Mouse (Mus musculus) adipose tissue, adult 10 weeks (tissue): ENCODE results near the gene Nes. TPM values are rescaled to one million over a fixed set of nuclear protein-coding genes. Genes with fewer than 3 reads are reported as not detected.

Source experiments
- polyA plus RNA-seq: library from polyadenylated mRNA; stranded (reverse); fragments of 350-450 nt; fragmentation: Illumina TruSeq; extraction: RNeasy Lipid Tissue Mini Kit (QIAGEN cat#74804); gene quantifications from one replicate; pipeline ENCODE4 v1.2.3, GENCODE M21; 2014; ENCODE audit warnings: low read depth, low replicate concordance

Nes gene
- polyA plus RNA-seq, result 9.0 TPM

GRCm38 (mm10) chr3:87970939-87971488, at the start of gene Nes:
TSS of gene Nes (plus strand) at chr3:87971078.

GRCm38 (mm10) chr3:87930078-87930795, 40.6 kb upstream of the Nes start, which contains the start of the genes Isg20l2 and Rrnad1:
TSS of gene Isg20l2 (plus strand) at chr3:87930314.
TSS of gene Rrnad1 (minus strand) at chr3:87930717.

GRCm38 (mm10) chr3:87948378-87949265, 22.3 kb upstream of the Nes start, which contains the start of gene Crabp2:
TSS of gene Crabp2 (plus strand) at chr3:87948666.

GRCm38 (mm10) chr3:88000181-88000580, 29.3 kb downstream of the Nes start, which contains the start of gene Bcan:
TSS of gene Bcan (minus strand) at chr3:88000230.

GRCm38 (mm10) chr3:88027434-88028186, 56.7 kb downstream of the Nes start, which contains the start of gene Hapln2:
TSS of gene Hapln2 (minus strand) at chr3:88027583.

Other genes with a start within 250 kb of the Nes start
- gene Lrrc71, start 222.5 kb upstream of the Nes start, polyA plus RNA-seq, result 6.5 TPM
- 1.3 TPM for gene Ntrk1, start 175.9 kb upstream of the Nes start, polyA plus RNA-seq
- gene Insrr, start 174.1 kb upstream of the Nes start, polyA plus RNA-seq, result 2.8 TPM
- gene Pear1, start 146.8 kb upstream of the Nes start, polyA plus RNA-seq, result 39.1 TPM
- 0.55 TPM for gene Sh2d2a, start 124.3 kb upstream of the Nes start, polyA plus RNA-seq
- gene Prcc, start 85.5 kb upstream of the Nes start, polyA plus RNA-seq, result 24.2 TPM
- 132 TPM for gene Hdgf, start 64.8 kb upstream of the Nes start, polyA plus RNA-seq
- 115 TPM for gene Mrpl24, start 51.6 kb upstream of the Nes start, polyA plus RNA-seq
- gene Isg20l2, start 40.8 kb upstream of the Nes start, polyA plus RNA-seq, result 15.9 TPM
- 19.1 TPM for gene Rrnad1, start 40.4 kb upstream of the Nes start, polyA plus RNA-seq
- 3.9 TPM for gene Crabp2, start 22.4 kb upstream of the Nes start, polyA plus RNA-seq
- not detected for gene Bcan, start 29.2 kb downstream of the Nes start, polyA plus RNA-seq
- gene Hapln2, start 56.5 kb downstream of the Nes start, polyA plus RNA-seq, result not detected
- 11.0 TPM for gene Gpatch4, start 72.0 kb downstream of the Nes start, polyA plus RNA-seq
- gene Naxe, start 87.4 kb downstream of the Nes start, polyA plus RNA-seq, result 105 TPM
- 6.3 TPM for gene Ttc24, start 107.2 kb downstream of the Nes start, polyA plus RNA-seq
- gene Iqgap3, start 110.9 kb downstream of the Nes start, polyA plus RNA-seq, result 1.1 TPM
- 35.4 TPM for gene Mef2d, start 171.3 kb downstream of the Nes start, polyA plus RNA-seq